Mouse (Mus musculus) lung, embryonic 16.5 days (tissue): ENCODE measurements around the gene Arhgef28. TPM values are rescaled to one million over a fixed set of nuclear protein-coding genes. Genes with fewer than 3 reads are reported as not detected.
A peak's percentile ranks its signal among the peaks of the same experiment; 100 is the strongest.

Source experiments
- ATAC-seq: fragments of 200-750 bp; cut with Nextera tagmentation; 2 replicates; pipeline ENCODE4 v1.8.0; 2017; ENCODE audit warnings: low read depth, mild to moderate bottlenecking, moderate library complexity
- H3K27ac ChIP-seq: fragments of 300-500 bp; sonication (generic); 2 replicates; pipeline ENCODE4 v1.5.1; 2014; ENCODE audit warnings: mild to moderate bottlenecking, control low read depth, low read length
- H3K27me3 ChIP-seq: fragments of 300-500 bp; sonication (generic); 2 replicates; pipeline ENCODE4 v1.6.1; 2014; ENCODE audit warnings: low read depth, low read length, mixed read lengths; ENCODE audit not compliant: control insufficient read depth, insufficient read depth
- H3K36me3 ChIP-seq: fragments of 300-500 bp; sonication (generic); 2 replicates; pipeline ENCODE4 v1.6.1; 2014; ENCODE audit warnings: low read length; ENCODE audit not compliant: control insufficient read depth, insufficient read depth
- H3K4me1 ChIP-seq: fragments of 300-500 bp; sonication (generic); replicated peaks from 2 replicates; pipeline ENCODE4 v1.6.1; 2014; ENCODE audit warnings: low read length, mixed read lengths; ENCODE audit not compliant: control insufficient read depth, insufficient read depth
- H3K4me2 ChIP-seq: fragments of 300-500 bp; sonication (generic); 2 replicates; pipeline ENCODE4 v1.6.1; 2014; ENCODE audit warnings: low read depth, low read length, control low read depth
- H3K4me3 ChIP-seq: fragments of 300-500 bp; sonication (generic); 2 replicates; pipeline ENCODE4 v1.5.1; 2014; ENCODE audit warnings: mild to moderate bottlenecking, low read length, control low read depth
- H3K9ac ChIP-seq: fragments of 300-500 bp; sonication (generic); 2 replicates; pipeline ENCODE4 v1.6.1; 2014; ENCODE audit warnings: low read length, control low read depth
- H3K9me3 ChIP-seq: fragments of 300-500 bp; sonication (generic); 2 replicates; pipeline ENCODE4 v1.6.1; 2016; ENCODE audit warnings: low read length; ENCODE audit not compliant: control insufficient read depth
- WGBS: fragments of 180-500 bp; shearing (Covaris S2); extraction: QIAGEN DNeasy Blood & Tissue Kit; methylation state at CpG from one replicate; pipeline ENCODE4 v1.1.7; 2014; 5-methylcytosine and 5-hydroxymethylcytosine counted together
- polyA plus RNA-seq: library from polyadenylated mRNA; unstranded; fragments of >200 nt; fragmentation: Nextera tagmentation; extraction: Ambion mirVana; gene quantifications from 2 replicates; pipeline ENCODE4 v1.2.1, GENCODE M21; 2015

Gene Arhgef28
- polyA plus RNA-seq, 1 experiment from 2014 or later: 21.7 TPM

DNA sequence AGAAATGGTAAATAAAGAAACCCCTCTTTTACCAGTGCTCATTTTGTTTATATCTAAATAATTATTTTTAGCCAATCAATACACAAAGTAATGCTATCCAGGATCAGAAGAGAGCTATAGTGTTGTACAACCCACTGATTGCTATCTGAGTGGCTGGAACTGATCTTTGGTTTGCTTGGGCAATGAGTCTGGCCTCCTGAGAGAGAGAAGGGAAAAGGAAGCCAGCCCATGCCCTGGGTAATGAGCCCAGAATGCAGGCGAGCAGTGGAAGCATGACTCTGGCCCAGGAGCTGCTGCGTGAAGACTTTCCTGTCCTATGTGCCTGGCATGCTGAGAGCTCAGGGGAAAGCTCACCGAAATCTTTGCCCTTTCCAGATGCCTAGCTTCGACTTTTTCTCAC is 83.5 kb downstream of the Arhgef28 start:
- Histone ChIP-seq H3K9me3 (no peaks in the 10 kb centered on the region), H3K4me3 (no peak overlapping the region), H3K27me3 (no peaks in the 10 kb centered on the region), H3K27ac (no peak overlapping the region), H3K36me3 (no peaks in the 10 kb centered on the region), H3K4me2 (no peak overlapping the region), H3K4me1 (peaks cover 36% of the 10 kb centered on the region), H3K9ac (no peak overlapping the region)
- ATAC-seq: no peak
- WGBS: 63% methylated on average over 4 of the region's 4 CpGs

GRCm38 (mm10) chr13:98121993-98122392 is 84.2 kb downstream of the Arhgef28 start:
- WGBS: 56% methylated on average over 5 of the region's 5 CpGs
- H3K9me3 ChIP-seq: no peaks in the 10 kb centered on the region
- no peaks in the 10 kb centered on the region for H3K27me3 ChIP-seq
- no peaks in the 10 kb centered on the region for H3K36me3 ChIP-seq
- H3K27ac ChIP-seq: no peak overlapping the region
- no peak overlapping the region for H3K9ac ChIP-seq
- no peak overlapping the region for H3K4me2 ChIP-seq
- H3K4me1 ChIP-seq: peaks cover 44% of the 10 kb centered on the region
- no peak overlapping the region for H3K4me3 ChIP-seq
- no peak for ATAC-seq

DNA sequence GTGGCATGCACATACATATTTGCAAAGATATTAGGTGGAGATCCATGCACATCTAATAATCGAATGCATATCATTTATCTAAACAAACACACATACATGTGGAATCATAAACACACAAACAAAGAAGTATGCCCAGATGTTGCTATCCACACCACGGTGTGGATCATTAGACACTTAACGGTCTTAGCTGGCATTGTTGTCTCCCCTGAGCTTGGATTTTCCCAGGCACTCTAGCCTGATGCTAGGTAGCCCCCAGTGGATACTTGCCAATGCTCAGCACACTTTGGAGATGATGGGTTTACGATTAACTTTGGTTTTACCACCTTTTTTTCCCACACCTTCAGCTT is 85.1 kb downstream of the Arhgef28 start:
- Histone ChIP-seq H3K27ac (peak overlapping the region; percentile 44; the same call in 1 of the 2 replicates), H3K9ac (no peak overlapping the region), H3K27me3 (no peaks in the 10 kb centered on the region), H3K4me3 (no peak overlapping the region), H3K4me1 (peaks cover 45% of the 10 kb centered on the region), H3K36me3 (no peaks in the 10 kb centered on the region), H3K9me3 (no peaks in the 10 kb centered on the region), H3K4me2 (no peak overlapping the region)
- no peak for ATAC-seq
- 77% methylated on average over 4 of the region's 4 CpGs for WGBS

DNA sequence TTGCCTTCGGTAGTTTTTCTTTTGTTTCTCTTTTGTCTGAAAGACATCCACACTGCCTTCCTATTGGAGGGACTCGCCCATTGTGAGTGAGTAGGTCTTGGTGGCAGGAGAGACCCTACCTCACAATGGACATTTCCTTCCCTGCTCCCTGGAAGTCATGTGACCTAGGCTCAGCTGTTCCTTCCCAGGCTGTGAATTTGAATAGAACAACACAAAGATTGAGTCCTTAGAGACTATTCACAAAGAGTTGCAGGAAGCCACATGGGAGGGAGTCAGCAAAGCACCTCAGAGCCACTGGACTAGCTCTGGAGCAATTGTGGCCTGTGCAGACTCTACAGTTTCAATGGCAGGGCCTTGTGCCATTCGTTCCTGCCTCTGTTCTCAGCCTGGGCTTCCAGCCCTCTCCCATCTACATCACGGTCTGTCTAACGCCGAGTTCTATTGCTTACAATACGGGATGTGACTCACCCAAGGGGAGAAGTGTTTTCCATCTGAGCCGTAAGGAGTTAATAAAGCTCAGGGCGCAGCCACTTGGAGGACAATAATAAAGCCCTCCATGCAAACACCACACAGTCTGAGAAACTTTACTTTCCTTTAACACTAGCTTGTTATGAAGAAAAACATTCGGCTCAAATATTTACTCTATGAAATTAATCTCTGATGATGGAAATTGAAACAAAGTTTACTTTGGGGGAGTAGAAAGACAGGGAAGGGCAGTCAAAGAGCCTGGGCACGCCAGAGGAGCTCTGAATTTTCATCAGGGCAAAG is 85.7 kb downstream of the Arhgef28 start:
- no peak overlapping the region for H3K4me3 ChIP-seq
- no peak overlapping the region for H3K4me2 ChIP-seq
- peak; percentile 41; the same call in 1 of the 2 replicates for ATAC-seq
- no peaks in the 10 kb centered on the region for H3K27me3 ChIP-seq
- H3K9ac ChIP-seq: no peak overlapping the region
- no peaks in the 10 kb centered on the region for H3K9me3 ChIP-seq
- no peaks in the 10 kb centered on the region for H3K36me3 ChIP-seq
- H3K4me1 ChIP-seq: peaks cover 47% of the 10 kb centered on the region
- H3K27ac ChIP-seq: peak overlapping the region; percentile 24
- 48% methylated on average over 11 of the region's 11 CpGs for WGBS

- Histone ChIP-seq H3K4me1 (peaks cover 41% of the 10 kb centered on the region), H3K9me3 (no peaks in the 10 kb centered on the region), H3K27ac (peak overlapping the region; percentile 84), H3K36me3 (no peaks in the 10 kb centered on the region), H3K27me3 (no peaks in the 10 kb centered on the region), H3K9ac (peak overlapping the region; percentile 6; the same call in 1 of the 2 replicates), H3K4me3 (no peak overlapping the region), H3K4me2 (no peak overlapping the region)
- 0 out of 2 replicates have a peak, but pooled peaks have one; percentile 1 for ATAC-seq
- WGBS: 41% methylated on average over 4 of the region's 4 CpGs
Measured at GRCm38 (mm10) chr13:98118291-98118690, 87.9 kb downstream of the Arhgef28 start.

- ATAC-seq: peak; percentile 76
- H3K4me2 ChIP-seq: peak overlapping the region; percentile 10; the same call in 1 of the 2 replicates
- H3K36me3 ChIP-seq: no peaks in the 10 kb centered on the region
- H3K9ac ChIP-seq: no peak overlapping the region
- no peaks in the 10 kb centered on the region for H3K27me3 ChIP-seq
- WGBS: 51% methylated on average over 7 of the region's 7 CpGs
- no peak overlapping the region for H3K4me3 ChIP-seq
- H3K9me3 ChIP-seq: no peaks in the 10 kb centered on the region
- peak overlapping the region; percentile 84 for H3K27ac ChIP-seq
- H3K4me1 ChIP-seq: peaks cover 43% of the 10 kb centered on the region
Measured at GRCm38 (mm10) chr13:98117566-98118254, 88.5 kb downstream of the Arhgef28 start.

DNA sequence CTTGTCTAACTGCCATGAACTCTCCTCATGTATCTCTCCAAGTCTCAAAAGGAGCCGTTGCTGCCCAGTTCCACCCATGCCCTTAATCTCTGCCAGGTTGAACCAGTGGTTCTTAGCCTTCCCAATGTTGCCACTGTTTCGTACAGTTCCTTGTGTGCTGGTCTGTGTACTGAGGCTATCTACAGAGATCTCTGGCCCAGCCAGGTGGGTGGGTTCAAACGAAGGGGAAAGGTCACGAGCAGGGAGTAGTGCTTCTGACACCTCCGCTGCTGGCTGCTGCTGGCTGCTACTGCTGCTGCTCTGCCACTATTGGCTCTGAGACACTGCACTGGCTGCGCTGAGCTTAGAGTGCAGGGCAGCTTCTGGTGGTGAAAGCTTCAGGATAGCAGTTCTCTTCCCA is 90.6 kb downstream of the Arhgef28 start:
- Histone ChIP-seq H3K27ac (peak overlapping the region; percentile 57; the same call in 1 of the 2 replicates), H3K9ac (no peak overlapping the region), H3K4me1 (peaks cover 36% of the 10 kb centered on the region), H3K4me3 (no peak overlapping the region), H3K27me3 (no peaks in the 10 kb centered on the region), H3K9me3 (no peaks in the 10 kb centered on the region), H3K4me2 (no peak overlapping the region), H3K36me3 (no peaks in the 10 kb centered on the region)
- 44% methylated on average over 6 of the region's 6 CpGs for WGBS
- no peak for ATAC-seq

DNA sequence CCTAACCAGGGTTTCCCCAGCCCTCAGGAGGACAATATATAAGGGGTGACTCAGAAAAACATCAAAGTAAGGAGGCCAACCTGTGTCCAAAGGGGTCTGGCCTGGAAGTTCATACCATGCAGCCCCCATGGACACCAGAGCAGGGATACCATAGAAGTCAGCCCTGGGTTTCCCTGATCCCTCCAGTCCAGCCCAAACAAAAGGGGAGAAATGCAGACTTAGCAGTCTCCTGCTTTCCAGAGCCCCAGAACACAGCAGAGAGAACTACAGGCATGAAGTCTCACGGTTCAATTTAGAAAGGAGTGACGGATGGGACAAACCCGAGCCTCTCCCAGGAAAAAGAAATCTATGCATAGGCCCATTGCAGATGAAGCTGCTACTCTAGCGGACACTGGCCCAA is 91.2 kb downstream of the Arhgef28 start:
- H3K9ac ChIP-seq: no peak overlapping the region
- WGBS: 60% methylated on average over 4 of the region's 4 CpGs
- H3K4me3 ChIP-seq: no peak overlapping the region
- ATAC-seq: no peak
- peak overlapping the region; percentile 57; the same call in 1 of the 2 replicates for H3K27ac ChIP-seq
- no peak overlapping the region for H3K4me2 ChIP-seq
- H3K9me3 ChIP-seq: no peaks in the 10 kb centered on the region
- H3K4me1 ChIP-seq: peaks cover 36% of the 10 kb centered on the region
- H3K27me3 ChIP-seq: no peaks in the 10 kb centered on the region
- no peaks in the 10 kb centered on the region for H3K36me3 ChIP-seq

GRCm38 (mm10) chr13:98112812-98113503 is 93.3 kb downstream of the Arhgef28 start:
- ATAC-seq: peak; percentile 65
- no peak overlapping the region for H3K4me2 ChIP-seq
- H3K9ac ChIP-seq: no peak overlapping the region
- peaks cover 27% of the 10 kb centered on the region for H3K4me1 ChIP-seq
- H3K4me3 ChIP-seq: no peak overlapping the region
- H3K27ac ChIP-seq: peak overlapping the region; percentile 43; the same call in 1 of the 2 replicates
- no peaks in the 10 kb centered on the region for H3K36me3 ChIP-seq
- no peaks in the 10 kb centered on the region for H3K9me3 ChIP-seq
- 41% methylated on average over 7 of the region's 7 CpGs for WGBS
- H3K27me3 ChIP-seq: no peaks in the 10 kb centered on the region
